Mouse (Mus musculus) activated CD4-positive, CD25-positive, alpha-beta regulatory T cell, adult 4 months (primary cell): ENCODE data around the gene Siah2. TPM values are rescaled to one million over a fixed set of nuclear protein-coding genes. Genes with fewer than 3 reads are reported as not detected.

ENCODE experiments used
- ATAC-seq: one replicate; pipeline ENCODE4 v1.8.0; 2017
- polyA plus RNA-seq, 2 experiments: library from polyadenylated mRNA; unstranded; fragments of 100-300 nt; shearing (Covaris generic); gene quantifications; one replicate each; pipeline ENCODE4 v1.2.1; 2017

The Siah2 gene
- polyA plus RNA-seq, 2 experiments from 2014 or later: 0.99 to 1.6 TPM

GRCm38 (mm10) chr3:58657356-58657755, 34.8 kb downstream of the Siah2 start:
- ATAC-seq: peak; percentile 72

GRCm38 (mm10) chr3:58655362-58656130, 36.7 kb downstream of the Siah2 start:
- ATAC-seq: peak; percentile 57

GRCm38 (mm10) chr3:58653907-58654306, 38.3 kb downstream of the Siah2 start:
- no peak for ATAC-seq

GRCm38 (mm10) chr3:58650328-58650727, 41.9 kb downstream of the Siah2 start:
- ATAC-seq: no peak

- no peak for ATAC-seq
Measured at GRCm38 (mm10) chr3:58647179-58647578, 45.0 kb downstream of the Siah2 start.

- no peak for ATAC-seq
Measured at GRCm38 (mm10) chr3:58646180-58646579, 46.0 kb downstream of the Siah2 start.

- ATAC-seq: no peak
Measured at GRCm38 (mm10) chr3:58636406-58637295, 55.5 kb downstream of the Siah2 start, which contains the start of gene Erich6. Erich6 (minus strand) TSS chr3:58637207.

GRCm38 (mm10) chr3:58631693-58632092, 60.5 kb downstream of the Siah2 start:
- no peak for ATAC-seq

- ATAC-seq: no peak
Measured at GRCm38 (mm10) chr3:58624981-58625380, 67.2 kb downstream of the Siah2 start.

Other genes with a start within 250 kb of the Siah2 start
- gene Eif2a, start 166.6 kb downstream of the Siah2 start, polyA plus RNA-seq: 10 to 100 TPM; 67.6 to 68.1 TPM
- 10 to 100 TPM; 50.4 to 54.0 TPM for gene Serp1, start 166.5 kb downstream of the Siah2 start, polyA plus RNA-seq
- 10 to 100 TPM; 27.9 to 54.8 TPM for gene Selenot, start 115.8 kb downstream of the Siah2 start, polyA plus RNA-seq
- not detected for gene Erich6, start 55.2 kb downstream of the Siah2 start, polyA plus RNA-seq
- gene Mindy4b-ps, start 129.9 kb upstream of the Siah2 start, polyA plus RNA-seq: not detected
- not detected for gene Clrn1, start 192.9 kb upstream of the Siah2 start, polyA plus RNA-seq